Mouse (Mus musculus) limb, embryonic 11.5 days (tissue): ENCODE data around the gene Fbrsl1. TPM values are rescaled to one million over a fixed set of nuclear protein-coding genes. Genes with fewer than 3 reads are reported as not detected.
A peak's percentile ranks its signal among the peaks of the same experiment; 100 is the strongest.
"Not testable (repeated sequence)": the region's sequence is repeated elsewhere in the genome, so short reads cannot be mapped to it uniquely, and the experiment has no call there.

Experiments used
- ATAC-seq: fragments of 200-750 bp; cut with Nextera tagmentation; 2 replicates; pipeline ENCODE4 v1.8.0; 2017; ENCODE audit warnings: low read depth; ENCODE audit not compliant: insufficient number of reproducible peaks, low FRiP score, low TSS enrichment
- DNase-seq: peaks from one replicate; pipeline ENCODE4 v3.0.0-alpha.2; 2015; ENCODE audit warnings: low spot score
- H3K27ac ChIP-seq: fragments of 300-500 bp; sonication (generic); replicated peaks from 2 replicates; pipeline ENCODE4 v1.5.1; 2014; ENCODE audit warnings: low read depth, mild to moderate bottlenecking, low read length
- H3K27me3 ChIP-seq: fragments of 300-500 bp; sonication (generic); 2 replicates; pipeline ENCODE4 v1.6.1; 2014; ENCODE audit warnings: mild to moderate bottlenecking, low read length, mixed read lengths; ENCODE audit not compliant: control insufficient read depth, insufficient read depth
- H3K36me3 ChIP-seq: fragments of 300-500 bp; sonication (generic); 2 replicates; pipeline ENCODE4 v1.6.1; 2014; ENCODE audit warnings: mild to moderate bottlenecking, low read length, moderate library complexity, mixed read lengths; ENCODE audit not compliant: control insufficient read depth, insufficient read depth
- H3K4me1 ChIP-seq: fragments of 300-500 bp; sonication (generic); 2 replicates; pipeline ENCODE4 v1.6.1; 2014; ENCODE audit warnings: low read length, mixed read lengths; ENCODE audit not compliant: control insufficient read depth, insufficient read depth
- H3K4me2 ChIP-seq: fragments of 300-500 bp; sonication (generic); 2 replicates; pipeline ENCODE4 v1.6.1; 2014; ENCODE audit warnings: low read depth, mild to moderate bottlenecking, moderate library complexity; ENCODE audit not compliant: severe bottlenecking
- H3K4me3 ChIP-seq: fragments of 300-500 bp; sonication (generic); 2 replicates; pipeline ENCODE4 v1.5.1; 2014; ENCODE audit warnings: low read depth, low read length
- H3K9ac ChIP-seq: fragments of 300-500 bp; sonication (generic); 2 replicates; pipeline ENCODE4 v1.6.1; 2014; ENCODE audit warnings: mild to moderate bottlenecking, low read length
- H3K9me3 ChIP-seq: fragments of 300-500 bp; sonication (generic); 2 replicates; pipeline ENCODE4 v1.6.1; 2016; ENCODE audit warnings: low read length; ENCODE audit not compliant: control insufficient read depth
- WGBS: fragments of 180-500 bp; shearing (Covaris S2); extraction: QIAGEN DNeasy Blood & Tissue Kit; methylation state at CpG from one replicate; pipeline ENCODE4 v1.1.7; 2014; 5-methylcytosine and 5-hydroxymethylcytosine counted together
- polyA plus RNA-seq: library from polyadenylated mRNA; unstranded; fragments of >200 nt; fragmentation: Nextera tagmentation; extraction: Ambion mirVana; gene quantifications from 2 replicates; pipeline ENCODE4 v1.2.1, GENCODE M21; 2014

The Fbrsl1 gene
- polyA plus RNA-seq, 1 experiment from 2014 or later, result 23.3 TPM

GRCm38 (mm10) chr5:110444509-110444908 is 3.8 kb downstream of the Fbrsl1 start:
- no peak overlapping the region for H3K4me2 ChIP-seq
- WGBS, result 70% methylated on average over 2 of the region's 2 CpGs
- H3K9ac ChIP-seq, result no peak overlapping the region
- no peak overlapping the region for H3K4me3 ChIP-seq
- no peaks in the 10 kb centered on the region for H3K9me3 ChIP-seq
- no peak overlapping the region for H3K27ac ChIP-seq
- no peak for DNase-seq
- H3K27me3 ChIP-seq, result no peaks in the 10 kb centered on the region
- peaks cover 2% of the 10 kb centered on the region; the same call in 1 of the 2 replicates for H3K36me3 ChIP-seq
- H3K4me1 ChIP-seq, result peaks cover 8% of the 10 kb centered on the region; the same call in 1 of the 2 replicates
- no peak for ATAC-seq

GRCm38 (mm10) chr5:110442966-110443590 is 5.2 kb downstream of the Fbrsl1 start:
- Histone ChIP-seq H3K4me2 (no peak overlapping the region), H3K4me3 (no peak overlapping the region), H3K27ac (no peak overlapping the region), H3K9ac (no peak overlapping the region), H3K27me3 (no peaks in the 10 kb centered on the region), H3K9me3 (no peaks in the 10 kb centered on the region), H3K36me3 (peaks cover 2% of the 10 kb centered on the region; the same call in 1 of the 2 replicates), H3K4me1 (peaks cover 8% of the 10 kb centered on the region; the same call in 1 of the 2 replicates)
- ATAC-seq, result no peak
- DNase-seq, result no peak
- WGBS, result 91% methylated on average over 3 of the region's 3 CpGs

- Histone ChIP-seq H3K27ac (no peak overlapping the region), H3K27me3 (no peaks in the 10 kb centered on the region), H3K36me3 (peaks cover 2% of the 10 kb centered on the region; the same call in 1 of the 2 replicates), H3K9ac (no peak overlapping the region), H3K9me3 (no peaks in the 10 kb centered on the region), H3K4me2 (no peak overlapping the region), H3K4me3 (no peak overlapping the region), H3K4me1 (no peaks in the 10 kb centered on the region)
- ATAC-seq, result no peak
- no peak for DNase-seq
- WGBS, result 88% methylated on average over 3 of the region's 3 CpGs
Measured at GRCm38 (mm10) chr5:110439565-110440310, 8.6 kb downstream of the Fbrsl1 start.

DNA sequence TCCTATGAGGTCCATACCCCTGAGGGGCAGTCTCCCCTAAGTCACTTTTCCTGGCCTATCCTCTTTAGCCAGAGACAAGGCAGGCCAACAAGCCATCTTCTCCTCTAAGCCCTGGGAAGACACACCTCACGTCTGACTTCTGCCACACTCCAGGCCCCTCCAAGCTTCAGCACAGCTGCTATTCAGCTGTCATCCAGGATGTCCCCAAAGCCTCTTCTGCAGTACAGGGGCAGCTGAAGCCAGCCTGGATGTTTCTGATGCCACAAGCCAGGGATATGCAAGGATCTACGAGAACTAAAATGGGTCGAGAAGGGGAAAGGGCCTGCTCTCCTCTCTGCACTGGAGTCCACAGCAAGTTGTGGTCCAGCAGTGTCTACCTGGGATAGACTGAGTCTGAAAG is 9.7 kb downstream of the Fbrsl1 start:
- H3K27ac ChIP-seq, result no peak overlapping the region
- no peak overlapping the region for H3K9ac ChIP-seq
- no peaks in the 10 kb centered on the region for H3K9me3 ChIP-seq
- 73% methylated on average over 3 of the region's 3 CpGs for WGBS
- DNase-seq (no peak), ATAC-seq (no peak)
- no peaks in the 10 kb centered on the region for H3K27me3 ChIP-seq
- no peaks in the 10 kb centered on the region for H3K4me1 ChIP-seq
- H3K4me3 ChIP-seq, result no peak overlapping the region
- peaks cover 2% of the 10 kb centered on the region; the same call in 1 of the 2 replicates for H3K36me3 ChIP-seq
- no peak overlapping the region for H3K4me2 ChIP-seq

DNA sequence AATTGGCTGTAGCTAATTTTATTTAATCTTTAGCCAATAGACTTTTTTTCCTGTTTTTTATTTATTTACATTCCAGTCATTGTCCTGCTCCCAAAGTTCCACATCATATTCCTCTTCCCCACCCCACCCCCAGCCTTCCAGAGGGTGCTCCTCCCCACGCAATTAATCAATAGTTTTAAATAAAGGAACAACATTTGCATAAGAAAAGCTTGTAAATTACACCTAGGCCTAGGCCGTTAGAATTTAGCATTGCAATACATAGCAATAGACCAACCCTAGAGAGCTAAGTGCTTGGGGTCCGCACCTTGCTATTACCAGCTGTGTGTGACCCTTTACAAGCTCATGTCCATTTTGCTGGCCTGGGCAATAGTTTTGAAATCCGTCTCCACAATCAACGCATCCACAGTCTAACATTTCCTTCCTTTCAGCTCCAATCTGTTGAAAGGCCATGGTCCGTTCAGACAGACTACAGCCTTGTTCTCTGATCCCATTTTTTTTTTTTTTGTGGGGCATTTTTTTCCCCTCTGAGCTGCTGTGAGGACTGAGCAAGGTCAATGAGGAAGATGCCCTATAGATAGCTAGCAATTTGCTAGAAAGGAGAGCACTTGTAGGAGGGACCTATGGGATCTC is 10.6 kb downstream of the Fbrsl1 start:
- Histone ChIP-seq H3K27me3 (no peaks in the 10 kb centered on the region), H3K27ac (no peak overlapping the region), H3K4me1 (no peaks in the 10 kb centered on the region), H3K4me2 (no peak overlapping the region), H3K36me3 (peaks cover 2% of the 10 kb centered on the region; the same call in 1 of the 2 replicates), H3K9ac (no peak overlapping the region), H3K9me3 (no peaks in the 10 kb centered on the region), H3K4me3 (no peak overlapping the region)
- 48% methylated on average over 6 of the region's 6 CpGs for WGBS
- DNase-seq, result no peak
- ATAC-seq, result no peak

- ATAC-seq, H3K27me3 ChIP-seq, H3K36me3 ChIP-seq, H3K4me3 ChIP-seq, H3K4me2 ChIP-seq, DNase-seq, H3K27ac ChIP-seq, H3K4me1 ChIP-seq, H3K9ac ChIP-seq, H3K9me3 ChIP-seq: not testable (repeated sequence)
- WGBS, result 73% methylated on average over 5 of the region's 5 CpGs
Measured at GRCm38 (mm10) chr5:110436166-110436565, 12.1 kb downstream of the Fbrsl1 start.

DNA sequence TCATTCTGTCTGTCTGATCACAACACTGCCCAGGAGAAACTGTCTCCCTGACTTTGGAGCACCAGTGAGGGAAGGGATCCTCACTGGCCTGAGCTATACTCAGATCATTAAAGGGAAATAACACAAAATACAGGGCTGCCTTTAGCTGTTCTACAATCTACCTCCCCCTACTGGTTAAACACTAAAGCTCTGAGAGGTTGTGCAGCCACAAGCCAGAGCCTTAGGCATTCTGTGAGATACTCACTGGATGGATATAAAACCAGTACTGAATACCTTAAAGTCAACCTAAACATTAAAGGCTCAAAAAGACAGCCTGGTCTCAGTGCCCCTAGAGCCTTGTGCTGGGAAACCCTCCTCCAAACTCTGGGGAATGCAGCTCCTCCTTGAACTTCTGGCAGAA is 13.5 kb downstream of the Fbrsl1 start:
- no peak for ATAC-seq

DNA sequence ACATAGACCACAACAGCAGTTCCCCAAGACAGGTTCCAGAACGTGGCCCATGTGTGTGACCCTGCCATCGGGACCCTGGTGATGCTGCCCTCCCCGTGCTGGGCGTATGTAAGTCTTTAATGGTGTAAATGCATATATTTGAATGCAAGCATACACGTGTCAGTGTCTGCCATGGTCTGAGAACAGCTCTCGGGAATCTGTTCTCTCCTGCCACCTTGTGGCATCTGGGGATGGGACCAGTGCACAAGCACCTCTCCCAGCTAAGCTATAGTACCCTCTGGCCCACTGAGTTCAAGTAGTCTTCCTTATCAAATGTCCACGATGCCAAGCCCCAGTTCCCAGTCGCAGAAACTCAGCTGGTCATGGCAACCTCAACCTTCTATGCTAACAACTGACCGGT is 19.3 kb downstream of the Fbrsl1 start:
- WGBS, result 51% methylated on average over 9 of the region's 9 CpGs
- 0 out of 2 replicates have a peak, but pooled peaks have one; percentile 46 for ATAC-seq
- peak; percentile 76 for DNase-seq
- Histone ChIP-seq H3K27me3 (no peaks in the 10 kb centered on the region), H3K36me3 (peaks cover 5% of the 10 kb centered on the region; the same call in 1 of the 2 replicates), H3K4me1 (no peaks in the 10 kb centered on the region), H3K9me3 (no peaks in the 10 kb centered on the region), H3K4me2 (no peak overlapping the region), H3K27ac (no peak overlapping the region), H3K9ac (no peak overlapping the region), H3K4me3 (no peak overlapping the region)

More for the DNA sequence above, 13.5 kb downstream of the Fbrsl1 start:
- H3K9me3 ChIP-seq, result no peaks in the 10 kb centered on the region
- no peak for DNase-seq
- H3K4me2 ChIP-seq, result no peak overlapping the region
- no peak overlapping the region for H3K4me3 ChIP-seq
- no peak overlapping the region for H3K27ac ChIP-seq
- H3K9ac ChIP-seq, result no peak overlapping the region
- peaks cover 5% of the 10 kb centered on the region; the same call in 1 of the 2 replicates for H3K36me3 ChIP-seq
- no peaks in the 10 kb centered on the region for H3K27me3 ChIP-seq
- H3K4me1 ChIP-seq, result no peaks in the 10 kb centered on the region
